Mouse (Mus musculus): ENCODE data around the gene 1190005I06Rik. TPM values are rescaled to one million over a fixed set of nuclear protein-coding genes. Genes with fewer than 3 reads are reported as not detected.

1190005I06Rik gene
- total RNA-seq, 2 experiments from 2014 or later = 5.1 to 10.0 TPM

DNA sequence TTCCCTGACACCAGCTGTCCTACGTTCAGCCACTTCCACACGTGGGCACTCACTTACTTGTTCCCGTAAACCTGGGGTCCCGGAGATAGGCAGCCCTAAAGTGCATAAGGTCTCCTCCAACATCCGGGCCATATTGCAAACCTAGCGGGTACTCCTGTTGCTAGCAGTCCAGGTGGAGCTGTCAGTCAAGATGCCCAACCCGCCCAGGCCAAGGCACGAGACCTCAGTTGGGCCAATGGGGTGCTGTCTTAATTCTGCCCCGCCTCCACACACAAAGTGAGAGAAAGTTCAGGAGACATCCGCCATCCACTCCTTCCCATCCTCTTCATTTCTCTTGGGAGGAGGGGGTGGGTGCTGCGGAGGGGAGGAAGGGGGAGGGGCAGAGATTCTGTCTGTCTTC is 21.0 kb downstream of the 1190005I06Rik start:
- DNase-seq = no peak
- intact Hi-C loops (cut with DNase I) = no loop called here

- DNase-seq = no peak
- intact Hi-C loops (cut with DNase I) = no loop called here
Observed at GRCm38 (mm10) chr8:120623608-120624007, 23.8 kb downstream of the 1190005I06Rik start.

DNA sequence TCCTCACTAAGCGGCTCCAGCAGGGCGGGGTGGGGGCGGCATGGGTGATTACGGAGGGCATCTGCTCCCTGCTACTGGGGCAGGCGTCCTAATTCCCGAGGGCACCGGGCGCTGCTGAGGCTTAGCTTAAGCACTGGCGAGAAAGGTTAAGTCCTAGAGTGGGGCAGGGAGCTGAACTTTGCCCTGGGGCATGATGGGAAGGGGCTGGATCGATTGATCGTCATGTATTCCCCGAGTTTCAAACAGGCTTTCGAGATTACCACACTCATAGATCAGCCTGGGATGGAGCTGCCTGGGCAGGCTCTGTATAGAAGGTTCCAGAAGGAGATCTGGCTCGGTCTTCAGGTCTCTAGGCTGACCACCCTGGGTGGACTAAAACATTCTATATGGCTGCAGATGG is 25.3 kb downstream of the 1190005I06Rik start:
- intact Hi-C loops (cut with DNase I) = no loop called here
- no peak for DNase-seq

DNA sequence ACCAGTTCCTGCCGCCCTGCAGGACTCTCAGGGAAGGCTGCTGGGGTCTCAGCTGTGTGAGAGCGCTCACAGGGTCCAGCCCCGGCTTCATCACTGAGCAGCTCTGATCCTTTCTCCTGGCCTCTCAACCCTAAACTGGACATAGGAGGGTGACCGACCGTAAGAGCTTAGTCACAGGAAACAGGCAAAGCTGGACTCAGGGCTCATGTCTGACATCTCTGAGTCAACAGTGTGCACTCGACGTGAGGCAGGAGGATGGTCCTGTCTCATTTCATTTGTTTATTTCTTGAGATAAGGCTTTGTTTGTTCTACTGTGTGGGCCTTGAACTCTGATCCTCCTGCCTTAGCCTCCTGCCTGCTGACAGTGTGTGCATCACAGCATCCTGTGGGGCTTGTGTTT is 27.0 kb downstream of the 1190005I06Rik start:
- DNase-seq = no peak
- intact Hi-C loops (cut with DNase I) = no loop called here

GRCm38 (mm10) chr8:120619235-120620180 is 27.9 kb downstream of the 1190005I06Rik start:
- intact Hi-C loops (cut with DNase I) = no loop called here
- DNase-seq = peak; percentile 59 to 68

DNA sequence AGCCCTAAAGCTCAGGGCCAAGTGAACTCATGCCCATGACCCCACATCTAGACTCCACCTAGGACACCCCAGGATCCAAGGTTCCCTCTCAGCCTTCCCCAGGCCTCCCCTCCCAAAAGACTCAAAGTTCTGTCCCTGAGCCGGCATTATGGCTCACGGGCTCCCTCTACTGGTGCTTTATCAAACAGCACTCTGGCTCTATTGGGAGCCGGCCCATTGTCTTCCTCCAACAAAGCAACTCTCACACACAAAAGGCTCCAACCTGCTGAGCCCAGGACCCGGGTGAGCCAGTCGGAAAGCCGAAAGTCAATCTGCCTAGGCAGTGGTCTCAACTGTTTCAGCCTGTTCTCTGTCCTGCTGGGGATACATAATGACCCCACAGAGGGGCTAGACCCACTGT is 29.3 kb downstream of the 1190005I06Rik start:
- peak; percentile 76 to 88 for DNase-seq
- intact Hi-C loops (cut with DNase I) = no loop called here

GRCm38 (mm10) chr8:120616663-120617626 is 30.5 kb downstream of the 1190005I06Rik start:
- intact Hi-C loops (cut with DNase I) = no loop called here
- no peak for DNase-seq

GRCm38 (mm10) chr8:120614491-120614890 is 32.9 kb downstream of the 1190005I06Rik start:
- intact Hi-C loops (cut with DNase I) = no loop called here
- DNase-seq = no peak

DNA sequence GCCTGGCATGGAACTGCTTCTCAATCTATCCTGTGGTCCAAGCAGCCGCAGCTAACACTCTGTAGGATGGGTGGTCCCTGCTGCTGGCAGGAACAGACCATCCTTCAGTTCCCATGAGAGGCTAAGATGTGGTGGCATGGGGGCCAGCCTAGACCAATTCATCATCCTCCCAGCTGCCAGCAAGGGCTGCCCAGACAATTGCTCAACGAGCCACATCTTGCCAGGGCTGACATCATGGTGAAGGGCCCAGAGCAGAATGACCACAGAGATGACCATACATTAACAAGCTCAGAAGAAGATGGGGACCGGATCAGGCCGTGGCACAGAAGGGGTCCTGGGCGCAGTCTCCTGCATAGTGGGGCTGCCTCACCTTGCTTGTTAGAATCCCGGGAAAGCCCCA is 36.6 kb downstream of the 1190005I06Rik start:
- intact Hi-C loops (cut with DNase I) = no loop called here
- no peak for DNase-seq

DNA sequence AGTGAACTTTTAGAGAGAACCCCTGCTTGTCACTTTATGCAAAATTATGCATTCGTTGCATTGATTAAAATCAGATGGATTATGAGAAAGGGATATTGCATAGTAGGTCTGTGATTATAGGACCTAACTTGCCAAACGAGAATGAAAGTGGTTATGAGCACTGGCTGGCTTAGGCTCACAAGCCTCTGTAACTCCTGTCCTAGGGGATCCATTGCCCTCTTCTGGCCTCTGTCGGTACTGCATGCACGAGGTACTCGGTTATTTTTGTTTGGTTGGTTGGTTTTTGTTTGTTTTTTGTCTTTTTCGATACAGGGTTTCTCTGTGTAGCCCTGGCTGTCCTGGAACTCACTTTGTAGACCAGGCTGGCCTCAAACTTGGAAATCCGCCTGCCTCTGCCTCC is 39.5 kb downstream of the 1190005I06Rik start:
- intact Hi-C loops (cut with DNase I) = loop anchor here (5.0 kb wide), 1 partner anchor 431 kb away; the partner anchor contains the start of gene Fam92b
- DNase-seq = peak; percentile 72 to 87

DNA sequence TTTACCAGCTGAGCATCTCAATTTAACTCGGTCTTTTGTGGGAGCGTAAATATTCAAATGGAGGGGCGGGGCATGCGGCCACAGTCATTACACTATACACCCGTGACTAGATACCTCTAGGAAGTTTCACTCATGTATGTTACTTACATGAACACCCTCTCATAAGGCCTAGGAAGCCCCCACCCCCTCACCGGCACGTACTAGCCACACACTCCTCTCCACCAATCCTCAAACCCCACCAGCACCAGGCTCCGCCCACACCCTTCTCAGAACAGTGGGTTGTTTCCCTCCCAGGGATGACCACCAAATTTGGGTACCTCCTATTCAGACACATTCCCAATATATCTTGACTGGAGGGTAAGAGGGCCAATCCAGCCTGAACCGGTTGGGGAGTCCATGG is 40.0 kb downstream of the 1190005I06Rik start:
- intact Hi-C loops (cut with DNase I) = loop anchor here (5.0 kb wide), 1 partner anchor 430 kb away; the partner anchor contains the start of gene Fam92b
- no peak for DNase-seq

DNA sequence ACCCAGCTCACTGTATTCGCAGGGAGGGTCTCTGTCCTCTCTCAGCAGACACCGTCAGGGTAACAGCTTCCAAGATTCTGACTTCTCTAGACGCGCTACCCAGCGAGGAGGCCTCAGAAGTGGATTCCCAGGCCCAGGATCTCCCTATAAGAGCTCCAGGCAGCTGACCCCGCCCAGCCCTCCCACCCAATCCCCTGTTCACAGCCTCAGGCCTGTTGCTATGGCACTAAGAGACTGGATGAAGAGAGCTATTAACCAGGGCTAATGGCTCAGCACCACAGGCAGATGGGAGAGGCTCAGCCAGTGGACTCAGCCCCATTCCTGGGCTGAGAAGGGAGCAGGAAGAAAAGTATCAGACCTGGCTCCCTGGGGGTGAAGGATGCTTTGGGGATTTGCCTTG is 44.8 kb downstream of the 1190005I06Rik start:
- DNase-seq = no peak
- intact Hi-C loops (cut with DNase I) = no loop called here

- intact Hi-C loops (cut with DNase I) = loop anchor here (2.0 to 5.0 kb wide), 2 partner anchors 29 to 312 kb away; no protein-coding TSS in a partner anchor
- peak; percentile 80 to 92 for DNase-seq
Observed at GRCm38 (mm10) chr8:120599504-120599903, 47.9 kb downstream of the 1190005I06Rik start.

DNA sequence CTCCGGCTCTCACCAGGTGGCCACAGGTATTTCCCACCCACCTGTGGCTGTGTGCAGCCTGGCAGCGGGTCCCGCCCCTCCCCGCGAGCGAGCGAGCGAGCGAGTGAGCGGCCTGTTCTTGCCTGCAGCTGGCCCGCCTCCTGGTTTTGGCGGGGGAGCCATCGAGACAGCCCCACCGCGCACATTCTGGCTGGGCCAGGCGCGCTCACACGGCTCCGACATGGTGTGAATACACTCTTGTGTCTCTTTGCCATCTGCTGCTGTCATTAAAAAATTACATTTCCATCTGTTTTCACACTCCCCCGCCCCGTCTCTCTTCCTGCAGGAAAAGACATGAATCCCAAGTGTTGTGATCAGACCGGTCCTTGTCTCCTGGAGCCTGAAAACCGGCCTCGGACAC is 48.9 kb downstream of the 1190005I06Rik start:
- intact Hi-C loops (cut with DNase I) = loop anchor here (2.0 to 5.0 kb wide), 2 partner anchors 28 to 311 kb away; no protein-coding TSS in a partner anchor
- DNase-seq = peak; percentile 36 to 52

GRCm38 (mm10) chr8:120595963-120596362 is 51.5 kb downstream of the 1190005I06Rik start:
- DNase-seq = peak; percentile 64 to 78
- intact Hi-C loops (cut with DNase I) = loop anchor here (5.0 kb wide), 1 partner anchor 309 kb away; no protein-coding TSS in a partner anchor

DNA sequence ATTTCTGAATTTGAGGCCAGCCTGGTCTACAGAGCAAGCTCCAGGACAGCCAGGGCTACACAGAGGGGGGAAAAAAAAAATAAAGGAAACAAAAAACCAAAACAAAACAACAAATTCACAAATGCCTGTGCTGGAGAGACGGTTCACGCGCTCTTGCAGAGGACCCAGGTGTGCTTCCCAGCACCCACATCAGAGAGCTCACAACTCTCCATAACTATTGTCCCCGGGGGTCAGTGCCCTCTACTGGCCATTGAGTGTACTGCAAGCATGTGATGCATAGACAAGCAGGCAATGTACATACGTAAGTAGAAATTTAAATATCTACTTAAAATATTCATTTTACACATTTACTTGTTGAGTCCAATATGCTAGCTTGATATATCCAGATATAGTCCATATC is 52.9 kb downstream of the 1190005I06Rik start:
- DNase-seq = no peak
- intact Hi-C loops (cut with DNase I) = no loop called here

- no peak for DNase-seq
- intact Hi-C loops (cut with DNase I) = no loop called here
Observed at GRCm38 (mm10) chr8:120591587-120592292, 55.7 kb downstream of the 1190005I06Rik start.

DNA sequence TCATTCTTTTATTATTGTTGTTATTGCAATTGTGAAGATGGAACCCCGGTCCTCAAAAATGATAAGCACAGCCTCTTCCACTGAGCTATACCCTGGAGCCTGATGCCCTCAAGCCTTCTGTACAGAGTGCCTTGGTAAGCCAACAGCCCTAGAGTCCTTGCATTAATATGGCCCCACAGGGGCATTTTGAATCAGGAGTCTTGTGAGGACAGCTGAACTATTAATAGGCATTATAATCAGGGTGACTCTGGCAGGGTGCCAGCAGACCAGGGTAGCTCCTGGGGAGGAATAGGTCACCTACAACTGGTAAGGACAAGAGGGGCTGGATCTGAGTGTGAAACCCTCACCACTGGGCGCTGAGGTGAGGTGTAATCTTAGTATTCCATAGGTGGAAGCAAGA is 57.5 kb downstream of the 1190005I06Rik start:
- DNase-seq = peak; percentile 83 to 84
- intact Hi-C loops (cut with DNase I) = no loop called here

DNA sequence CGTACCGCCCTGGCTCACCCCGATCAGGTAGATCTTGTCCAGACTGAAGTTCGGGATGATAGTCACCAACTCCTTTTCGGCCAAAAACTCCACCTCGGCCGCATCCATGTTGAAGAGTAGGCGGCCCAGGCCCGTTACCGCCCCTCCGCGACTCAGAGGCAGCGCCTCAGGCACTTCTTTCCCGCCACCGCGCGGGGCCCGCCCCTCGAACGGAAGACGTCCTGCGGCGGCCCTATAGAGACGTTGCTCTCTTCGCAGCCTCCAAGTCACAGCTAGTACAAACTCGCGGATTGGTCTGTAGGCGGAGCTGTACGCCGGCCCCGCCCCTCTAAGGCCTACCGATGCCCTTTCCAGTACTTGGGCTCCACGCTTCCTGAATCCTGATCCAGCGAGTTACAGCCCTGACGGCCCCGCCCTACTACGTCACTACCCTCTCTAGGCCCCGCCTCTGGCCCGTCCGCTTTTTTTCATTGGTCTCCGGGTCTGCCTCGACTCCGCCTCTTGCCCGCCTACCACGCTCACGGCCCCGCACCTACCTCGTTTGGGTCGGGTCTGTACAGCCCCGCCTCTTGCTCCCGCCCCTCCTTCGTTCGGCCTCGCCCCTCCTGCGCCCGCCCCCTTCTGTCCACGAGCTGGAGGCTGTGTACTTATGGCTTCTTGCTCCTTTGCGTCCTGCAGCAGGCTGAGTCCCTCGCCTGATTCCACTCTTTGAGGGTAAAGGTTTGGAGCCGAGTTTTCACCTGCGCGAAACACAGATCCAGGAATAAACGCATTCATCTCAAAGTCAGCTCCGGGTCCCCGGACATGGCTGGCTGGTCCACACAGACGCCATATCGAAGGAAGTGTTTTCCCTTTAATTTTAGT is 58.3 kb downstream of the 1190005I06Rik start, which contains the start of gene Gins2:
Gins2 (minus strand) TSS at position 397 of the 864 bp plus-strand sequence.
- peak; percentile 100 for DNase-seq
- intact Hi-C loops (cut with DNase I) = no loop called here

Data from heart, postnatal 10 days (tissue).